Mouse (Mus musculus) small intestine, adult 2 months (tissue): ENCODE results near the gene Ccnj. TPM values are rescaled to one million over a fixed set of nuclear protein-coding genes. Genes with fewer than 3 reads are reported as not detected.

ENCODE experiments used
- H3K27ac ChIP-seq: fragments of 200-500 bp; 2 replicates; pipeline ENCODE4 v1.5.1; 2012; ENCODE audit warnings: low read depth, low read length, control low read depth, inconsistent platforms; ENCODE audit not compliant: insufficient read depth
- H3K27me3 ChIP-seq: fragments of 200-500 bp; 2 replicates; pipeline ENCODE4 v1.6.1; 2012; ENCODE audit warnings: mild to moderate bottlenecking, moderate library complexity, low read length, inconsistent platforms; ENCODE audit not compliant: control insufficient read depth, insufficient read depth
- H3K36me3 ChIP-seq: fragments of 200-500 bp; 2 replicates; pipeline ENCODE4 v1.6.1; 2012; ENCODE audit warnings: mild to moderate bottlenecking, low read length, control low read depth, inconsistent platforms; ENCODE audit not compliant: control insufficient read depth, insufficient read depth
- H3K4me1 ChIP-seq: fragments of 200-500 bp; 2 replicates; pipeline ENCODE4 v1.6.1; 2012; ENCODE audit warnings: low read length, inconsistent platforms, mixed read lengths; ENCODE audit not compliant: control insufficient read depth, insufficient read depth, insufficient read length
- H3K4me3 ChIP-seq: fragments of 200-500 bp; 2 replicates; pipeline ENCODE4 v1.5.1; 2012; ENCODE audit warnings: low read depth, mild to moderate bottlenecking, control low read depth, inconsistent platforms, low read length, moderate library complexity
- CTCF ChIP-seq: fragments of 200-500 bp; IDR thresholded peaks from 2 replicates; pipeline ENCODE4 v1.5.1; 2012; ENCODE audit warnings: low read depth, mild to moderate bottlenecking, control low read depth, inconsistent platforms, low read length, moderate library complexity, mixed read lengths; ENCODE audit not compliant: insufficient replicate concordance, insufficient read length; ENCODE audit errors: extremely low read depth
- POLR2A ChIP-seq: fragments of 200-500 bp; IDR thresholded peaks from 2 replicates; pipeline ENCODE4 v1.6.1; 2012; ENCODE audit warnings: low read depth, mild to moderate bottlenecking, control low read depth, inconsistent platforms, low read length, moderate library complexity
- WGBS: fragments of 180-500 bp; shearing (Covaris S2); methylation state at CpG from one replicate; pipeline ENCODE4 v1.1.7; 2018; 5-methylcytosine and 5-hydroxymethylcytosine counted together
- polyA plus RNA-seq: library from polyadenylated mRNA; depleted of rRNA; stranded (reverse); fragments of >200 nt; gene quantifications from 2 replicates; pipeline ENCODE4 v1.2.3, GENCODE M21; 2012; rRNA removed

The Ccnj gene
- polyA plus RNA-seq = 2.4 and 5.9 TPM in 2 replicates

DNA sequence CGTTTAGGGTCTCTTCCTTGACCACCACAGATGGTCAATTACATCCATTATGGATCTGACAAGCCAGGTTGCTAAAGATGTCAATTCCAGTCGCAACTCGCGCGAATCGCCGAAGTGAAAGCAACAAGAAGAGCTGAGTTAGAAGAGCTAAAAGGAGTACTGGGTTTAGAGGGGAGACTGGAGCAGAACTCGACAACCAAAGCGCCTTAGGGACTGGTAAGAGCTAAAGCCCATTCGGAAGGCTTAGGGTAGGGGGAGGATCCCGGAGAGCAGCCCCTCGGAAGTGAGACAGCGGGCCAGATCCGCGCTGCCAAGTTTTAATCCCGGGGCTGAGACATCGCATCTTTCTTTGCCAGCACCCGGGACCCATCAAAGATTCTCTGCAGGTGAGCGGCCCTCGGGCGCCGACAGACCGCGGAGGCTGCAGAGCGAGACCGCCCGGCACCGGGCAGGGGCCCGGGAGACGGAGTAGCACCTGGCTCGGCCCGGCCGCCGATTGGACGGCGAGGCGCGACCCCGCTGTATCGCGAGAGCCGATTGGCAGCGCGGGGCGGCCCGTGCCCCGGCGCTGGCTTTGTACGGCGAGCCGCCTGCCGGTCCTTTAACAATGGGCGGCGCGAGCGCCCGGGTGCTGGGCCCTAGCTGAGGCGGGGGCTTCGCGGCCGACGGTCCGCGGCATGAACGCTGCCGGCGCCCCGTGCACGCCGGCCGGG lies at the start of gene Ccnj:
TSS of gene Ccnj (plus strand) at position 577 of the 713 bp plus-strand sequence.
- 0 out of 2 replicates have a peak, but pooled peaks cover 3% of the 10 kb centered on the region for H3K27me3 ChIP-seq
- no peaks in the 10 kb centered on the region for H3K36me3 ChIP-seq
- under 1% methylated on average over 67 of the region's 71 CpGs for WGBS

DNA sequence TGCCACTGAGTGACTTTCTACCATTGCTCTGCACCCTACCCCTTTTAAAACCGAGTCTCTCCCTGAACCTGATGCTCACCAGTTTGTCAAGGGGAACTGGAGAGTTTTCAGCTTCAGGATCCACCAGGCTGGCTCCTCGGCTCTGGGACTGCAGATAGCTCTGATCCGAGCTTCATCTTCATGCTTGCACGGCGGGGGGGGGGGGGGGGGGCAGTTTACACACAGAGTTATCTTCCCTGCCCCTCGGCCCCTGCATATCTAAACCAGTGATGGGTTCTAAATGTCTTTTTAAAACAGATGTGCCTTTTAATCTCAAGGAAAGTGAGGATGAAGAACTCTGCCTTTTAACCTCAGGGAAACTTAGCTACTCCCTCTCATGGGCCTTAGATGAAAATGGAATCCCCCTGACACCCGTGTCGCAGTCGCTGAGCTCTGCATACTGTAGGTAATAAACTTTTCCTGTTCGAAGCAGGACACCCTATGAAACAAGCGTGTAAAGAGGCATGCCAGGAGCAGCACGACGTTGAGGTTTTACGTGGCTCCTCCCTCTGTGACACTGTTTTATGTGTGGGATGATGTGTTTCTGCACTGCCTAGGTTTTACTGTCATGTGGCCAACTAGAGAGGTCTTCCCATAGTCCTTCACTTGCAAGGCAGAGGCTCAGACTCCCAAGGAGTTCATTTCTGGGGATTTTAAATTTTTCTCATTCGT lies 42.9 kb upstream of the Ccnj start:
- TF ChIP-seq POLR2A = no peak
- no peak for TF ChIP-seq CTCF
- no peaks in the 10 kb centered on the region for H3K36me3 ChIP-seq
- H3K27me3 ChIP-seq = no peaks in the 10 kb centered on the region
- H3K27ac ChIP-seq = no peak overlapping the region
- WGBS = 58% methylated on average over 15 of the region's 15 CpGs
- H3K4me3 ChIP-seq = no peak overlapping the region
- no peaks in the 10 kb centered on the region for H3K4me1 ChIP-seq

More for the DNA sequence above, at the start of gene Ccnj:
- TF ChIP-seq POLR2A (peak; percentile 71; the same call in 1 of the 2 replicates), CTCF (no peak)
- Histone ChIP-seq H3K27ac (no peak within 1 kb of the TSS), H3K4me1 (peaks cover 2% of the 10 kb centered on the region; the same call in 1 of the 2 replicates), H3K4me3 (peak within 1 kb of the TSS; percentile 78)

DNA sequence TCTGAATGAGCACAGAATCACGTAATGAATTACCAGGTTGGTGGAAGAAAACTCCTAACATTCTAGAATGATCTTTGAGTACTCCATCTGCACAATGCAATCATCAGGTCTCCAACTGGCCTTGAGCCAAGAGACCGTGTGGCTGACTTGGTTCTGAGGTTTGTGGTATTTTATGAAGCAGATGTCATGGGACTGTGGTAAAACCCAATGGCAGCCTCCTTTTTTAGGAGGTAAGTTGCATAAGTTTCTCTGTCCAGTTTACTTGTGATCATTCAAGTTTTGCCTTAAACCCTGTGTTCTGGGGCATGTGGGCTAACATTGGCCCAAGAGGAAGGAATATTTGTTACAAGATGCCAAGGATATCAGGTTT lies 42.4 kb upstream of the Ccnj start:
- Histone ChIP-seq H3K27me3 (no peaks in the 10 kb centered on the region), H3K27ac (no peak overlapping the region), H3K4me3 (no peak overlapping the region), H3K36me3 (no peaks in the 10 kb centered on the region), H3K4me1 (no peaks in the 10 kb centered on the region)
- whole genome bisulfite sequencing = 54% methylated on average over 2 of the region's 2 CpGs
- TF ChIP-seq POLR2A (no peak), CTCF (no peak)

DNA sequence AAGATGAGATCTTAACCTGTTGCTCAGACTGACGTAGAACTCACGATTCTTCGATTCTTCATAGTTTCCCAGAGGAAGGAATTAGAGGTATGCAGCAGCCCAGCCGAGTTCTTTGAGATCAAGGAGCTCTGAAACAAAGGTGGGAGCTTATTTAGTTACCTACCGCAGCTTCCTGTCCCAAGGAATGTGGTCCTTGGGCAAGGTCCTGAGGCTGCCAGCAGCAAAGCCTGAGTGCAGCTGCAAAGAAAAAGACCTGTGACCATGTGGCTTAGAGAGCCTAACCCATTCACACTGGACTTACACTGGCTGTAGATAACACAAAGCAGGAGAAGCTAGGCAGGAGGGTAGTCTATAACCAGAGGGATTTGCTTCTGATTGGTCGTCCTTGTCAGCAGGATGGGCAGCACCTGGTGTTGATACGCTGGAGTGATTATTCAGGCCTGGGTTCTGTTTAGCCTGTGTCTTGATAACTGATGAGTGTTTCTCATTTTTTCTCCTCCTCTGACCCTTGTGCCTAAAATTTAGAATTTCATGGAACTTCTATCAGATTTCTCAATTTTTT lies 25.8 kb upstream of the Ccnj start:
- TF ChIP-seq CTCF (no peak), POLR2A (no peak)
- H3K4me3 ChIP-seq = no peak overlapping the region
- no peaks in the 10 kb centered on the region for H3K4me1 ChIP-seq
- no peaks in the 10 kb centered on the region for H3K36me3 ChIP-seq
- H3K27me3 ChIP-seq = no peaks in the 10 kb centered on the region
- H3K27ac ChIP-seq = no peak overlapping the region
- 32% methylated on average over 7 of the region's 7 CpGs for whole genome bisulfite sequencing

DNA sequence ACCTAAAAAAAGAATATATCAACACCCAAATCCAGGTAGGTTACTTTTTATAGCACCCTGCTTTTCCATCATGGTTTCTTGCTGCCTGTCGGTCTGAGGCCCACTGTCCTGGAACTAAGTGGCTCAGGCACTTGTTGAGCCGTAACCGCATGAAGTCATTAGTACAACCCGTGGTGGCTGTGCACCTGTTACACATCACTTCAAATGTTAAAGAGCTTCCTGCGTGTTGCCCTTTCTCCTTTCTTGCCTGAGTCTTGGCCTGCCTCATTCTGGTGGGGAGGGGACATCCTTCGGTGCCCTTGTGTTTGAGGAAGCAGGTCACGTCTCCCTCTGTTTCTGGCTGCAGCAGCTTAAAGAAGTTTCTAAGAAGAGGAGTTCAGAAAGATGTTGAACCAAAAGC lies 21.2 kb upstream of the Ccnj start:
- Histone ChIP-seq H3K27ac (no peak overlapping the region), H3K36me3 (no peaks in the 10 kb centered on the region), H3K4me1 (no peaks in the 10 kb centered on the region), H3K4me3 (no peak overlapping the region), H3K27me3 (no peaks in the 10 kb centered on the region)
- WGBS = 77% methylated on average over 7 of the region's 7 CpGs
- TF ChIP-seq POLR2A (no peak), CTCF (no peak)

DNA sequence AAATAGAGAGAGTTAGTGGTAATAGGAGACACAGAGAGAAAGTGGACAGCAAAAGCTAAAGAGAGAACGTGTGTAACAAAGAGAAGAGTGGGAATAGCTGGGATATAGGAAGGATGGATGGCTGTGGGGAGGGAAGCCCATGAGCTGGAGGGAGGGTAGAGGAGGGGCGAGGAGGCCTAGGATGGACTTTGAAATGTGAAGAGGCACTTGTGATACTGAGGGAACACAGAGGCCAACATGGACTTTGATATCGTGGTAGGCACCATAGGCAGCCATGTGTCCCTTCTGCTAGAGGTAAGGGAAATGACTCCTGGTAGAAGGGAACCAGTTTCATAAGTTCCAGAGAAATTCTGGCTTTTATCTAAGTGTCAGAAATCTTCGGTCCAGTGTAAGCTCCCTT lies 19.2 kb upstream of the Ccnj start:
- 57% methylated on average over 4 of the region's 4 CpGs for WGBS
- TF ChIP-seq CTCF (no peak), POLR2A (no peak)
- H3K27ac ChIP-seq = no peak overlapping the region

DNA sequence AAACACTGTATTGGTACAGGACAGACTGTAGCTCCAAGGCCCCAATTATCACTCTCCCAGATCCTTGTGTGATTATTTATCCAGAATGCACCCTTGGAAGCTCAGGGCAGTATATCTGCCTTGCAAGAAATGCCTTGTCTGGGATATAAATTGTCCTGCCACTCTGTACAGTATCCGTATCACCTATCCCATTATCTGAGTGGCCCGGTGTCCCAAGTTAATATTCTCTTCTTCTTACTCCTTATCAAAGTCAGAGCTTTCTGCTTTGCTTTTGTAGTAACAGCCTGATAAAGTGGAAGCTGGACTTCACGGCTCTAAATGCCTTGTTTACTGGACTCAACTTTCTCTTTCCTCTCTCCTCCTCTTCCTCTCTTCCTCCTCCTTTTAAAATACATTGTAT lies 18.3 kb upstream of the Ccnj start:
- H3K27me3 ChIP-seq = no peaks in the 10 kb centered on the region
- TF ChIP-seq POLR2A = no peak
- no peak for TF ChIP-seq CTCF
- no peaks in the 10 kb centered on the region for H3K4me1 ChIP-seq
- H3K27ac ChIP-seq = no peak overlapping the region
- H3K4me3 ChIP-seq = no peak overlapping the region
- WGBS = 67% methylated on average over 3 of the region's 3 CpGs
- H3K36me3 ChIP-seq = no peaks in the 10 kb centered on the region

More for the DNA sequence above, 19.2 kb upstream of the Ccnj start:
- H3K36me3 ChIP-seq = no peaks in the 10 kb centered on the region
- no peaks in the 10 kb centered on the region for H3K4me1 ChIP-seq
- no peak overlapping the region for H3K4me3 ChIP-seq
- H3K27me3 ChIP-seq = no peaks in the 10 kb centered on the region
